Mouse (Mus musculus) cortical plate, adult 2 months (tissue): ENCODE results near the gene BC024978.

Experiments
- CTCF ChIP-seq: fragments of 200-500 bp; IDR thresholded peaks from 2 replicates; pipeline ENCODE4 v1.5.1; 2011; ENCODE audit warnings: mild to moderate bottlenecking, control low read depth, low read length; ENCODE audit not compliant: insufficient read depth; ENCODE audit errors: extremely low read depth
- POLR2A ChIP-seq: fragments of 200-500 bp; IDR thresholded peaks from 2 replicates; pipeline ENCODE4 v1.6.1; 2011; ENCODE audit warnings: mild to moderate bottlenecking, low read length, control low read depth; ENCODE audit not compliant: insufficient read depth; ENCODE audit errors: extremely low read depth

GRCm38 (mm10) chr7:27259271-27259721, 63.7 kb downstream of the BC024978 start:
- TF ChIP-seq CTCF = no peak
- TF ChIP-seq POLR2A = no peak
